Comparison of ENCODE assay signal across 20 mouse cellular contexts in genomic region chr17:30402871-30403270, GRCm38 (mm10).
A peak's percentile ranks its signal among the peaks of the same experiment; 100 is the strongest.
DNase-seq lines count a peak whose midpoint lies in the region; ATAC-seq and TF ChIP-seq lines count a peak whose summit lies in the region.
"Had no signal": no experiment of that assay in that cellular context is flagged by ENCODE, and none has a peak within 500 bp of the region (broad histone marks: within the 10 kb centered on the region; RNA-seq: fewer than 3 reads in every experiment).

No protein-coding gene starts in this region.

- H3K36me3 ChIP-seq in forebrain, postnatal 0 days (ENCODE audit: insufficient read depth) = no peaks in the 10 kb centered on the region
- no peaks in the 10 kb centered on the region for H3K36me3 ChIP-seq in forebrain, embryonic 16.5 days (ENCODE audit: control insufficient read depth, insufficient read depth)
- no peaks in the 10 kb centered on the region for H3K36me3 ChIP-seq in intestine, postnatal 0 days (ENCODE audit: control insufficient read depth, insufficient read depth)
- H3K36me3 ChIP-seq in intestine, embryonic 15.5 days = no peaks in the 10 kb centered on the region
- H3K36me3 ChIP-seq in midbrain, postnatal 0 days (ENCODE audit: insufficient read depth, low read length) = no peaks in the 10 kb centered on the region
- H3K36me3 ChIP-seq in midbrain, embryonic 10.5 days = no peaks in the 10 kb centered on the region
- H3K36me3 ChIP-seq: embryonic facial prominence, embryonic 12.5 days; forebrain, embryonic 15.5 days; hindbrain, embryonic 15.5 days had no signal

- peak; percentile 49 for TF ChIP-seq CTCF in forebrain, postnatal 0 days (IDR thresholded peaks at IDR 0.05; ENCODE audit: low read depth)
- TF ChIP-seq CTCF in intestine, postnatal 0 days (IDR thresholded peaks at IDR 0.05; ENCODE audit: low read depth) = peak; percentile 40; the same call in 1 of the 2 replicates
- peak; percentile 68 for TF ChIP-seq CTCF in midbrain, postnatal 0 days (IDR thresholded peaks at IDR 0.05)
- TF ChIP-seq CTCF in cortical plate, adult 2 months (IDR thresholded peaks at IDR 0.05; ENCODE audit: extremely low read depth, insufficient read depth, low read length) = peak; percentile 17; the same call in 1 of the 2 replicates
- TF ChIP-seq CTCF in cerebellum, adult 2 months (IDR thresholded peaks at IDR 0.05; ENCODE audit: borderline replicate concordance, insufficient read depth, low read depth, low read length) = no peak

- no peak overlapping the region for H3K4me2 ChIP-seq in forebrain, postnatal 0 days (ENCODE audit: low read depth)
- no peak overlapping the region for H3K4me2 ChIP-seq in forebrain, embryonic 16.5 days (ENCODE audit: low read length)
- H3K4me2 ChIP-seq in intestine, postnatal 0 days (replicated peaks; ENCODE audit: low read depth) = no peak overlapping the region
- no peak overlapping the region for H3K4me2 ChIP-seq in intestine, embryonic 15.5 days (replicated peaks)
- H3K4me2 ChIP-seq in midbrain, postnatal 0 days (ENCODE audit: low read depth, low read length, poor library complexity, severe bottlenecking) = no peak overlapping the region
- H3K4me2 ChIP-seq: embryonic facial prominence, embryonic 12.5 days; forebrain, embryonic 15.5 days; heart, embryonic 13.5 days; hindbrain, embryonic 15.5 days had no signal

- 87% methylated on average over 3 of the region's 3 CpGs for WGBS in forebrain, postnatal 0 days
- WGBS in forebrain, embryonic 16.5 days = 85% methylated on average over 3 of the region's 3 CpGs
- WGBS in intestine, postnatal 0 days = 80% methylated on average over 3 of the region's 3 CpGs
- 86% methylated on average over 3 of the region's 3 CpGs for WGBS in intestine, embryonic 15.5 days
- 81% methylated on average over 3 of the region's 3 CpGs for WGBS in midbrain, postnatal 0 days
- WGBS in midbrain, embryonic 10.5 days = 92% methylated on average over 3 of the region's 3 CpGs
- 94% methylated on average over 3 of the region's 3 CpGs for WGBS in cerebellum, adult 2 months

- peak; percentile 49 for DNase-seq in forebrain, postnatal 0 days
- DNase-seq in midbrain, postnatal 0 days (ENCODE audit: low spot score) = peak; percentile 44
- no peak for DNase-seq in midbrain, embryonic 10.5 days (ENCODE audit: low spot score)
- no peak for DNase-seq in cerebellum, adult 2 months
- DNase-seq: adrenal gland, postnatal 14 days; cerebellum, adult 8-10 months; cerebellum, postnatal 14 days; gastrocnemius, postnatal 14 days; heart, postnatal 4 days had no signal

- no peak for TF ChIP-seq POLR2A in cortical plate, adult 2 months (IDR thresholded peaks at IDR 0.05; ENCODE audit: extremely low read depth, insufficient read depth, low read length)
- TF ChIP-seq POLR2A in cerebellum, adult 2 months (IDR thresholded peaks at IDR 0.05; ENCODE audit: borderline replicate concordance, insufficient read depth, low read length) = no peak

- ATAC-seq in forebrain, postnatal 0 days = no peak
- no peak for ATAC-seq in forebrain, embryonic 16.5 days
- no peak for ATAC-seq in intestine, postnatal 0 days
- no peak for ATAC-seq in intestine, embryonic 15.5 days
- ATAC-seq in midbrain, postnatal 0 days (ENCODE audit: low FRiP score) = no peak
- ATAC-seq: activated CD4-positive, CD25-positive, alpha-beta regulatory T cell, adult 4 months; forebrain, embryonic 15.5 days; inflammation-experienced regulatory T-cells, adult 6 months; Patski had no signal

- H3K9me3 ChIP-seq in forebrain, postnatal 0 days (ENCODE audit: low read length) = no peaks in the 10 kb centered on the region
- no peaks in the 10 kb centered on the region for H3K9me3 ChIP-seq in forebrain, embryonic 16.5 days (ENCODE audit: control insufficient read depth, low read length)
- peaks cover 3% of the 10 kb centered on the region; the same call in 1 of the 2 replicates for H3K9me3 ChIP-seq in intestine, postnatal 0 days (ENCODE audit: control insufficient read depth)
- no peaks in the 10 kb centered on the region for H3K9me3 ChIP-seq in intestine, embryonic 15.5 days
- H3K9me3 ChIP-seq in midbrain, postnatal 0 days (ENCODE audit: low read length) = no peaks in the 10 kb centered on the region
- no peaks in the 10 kb centered on the region for H3K9me3 ChIP-seq in midbrain, embryonic 10.5 days (replicated peaks)
- H3K9me3 ChIP-seq: embryonic facial prominence, embryonic 12.5 days; forebrain, embryonic 15.5 days; hindbrain, embryonic 15.5 days had no signal

- no peak overlapping the region for H3K4me3 ChIP-seq in forebrain, postnatal 0 days (ENCODE audit: low read depth, low read length)
- no peak overlapping the region for H3K4me3 ChIP-seq in forebrain, embryonic 16.5 days (replicated peaks; ENCODE audit: low read length)
- no peak overlapping the region for H3K4me3 ChIP-seq in intestine, postnatal 0 days (ENCODE audit: low read depth, low read length)
- no peak overlapping the region for H3K4me3 ChIP-seq in intestine, embryonic 15.5 days (replicated peaks)
- no peak overlapping the region for H3K4me3 ChIP-seq in midbrain, postnatal 0 days (ENCODE audit: low read depth, low read length)
- H3K4me3 ChIP-seq in midbrain, embryonic 10.5 days = no peak overlapping the region
- H3K4me3 ChIP-seq in cortical plate, adult 2 months (ENCODE audit: insufficient read depth, low read length) = no peak overlapping the region
- no peak overlapping the region for H3K4me3 ChIP-seq in cerebellum, adult 2 months (replicated peaks; ENCODE audit: insufficient read depth, low read depth, low read length)
- H3K4me3 ChIP-seq: embryonic facial prominence, embryonic 12.5 days; forebrain, embryonic 15.5 days; heart, embryonic 13.5 days; hindbrain, embryonic 15.5 days had no signal

- no peaks in the 10 kb centered on the region for H3K4me1 ChIP-seq in forebrain, postnatal 0 days (ENCODE audit: insufficient read depth)
- no peaks in the 10 kb centered on the region for H3K4me1 ChIP-seq in forebrain, embryonic 16.5 days (replicated peaks; ENCODE audit: control insufficient read depth, insufficient read depth, low read length)
- no peaks in the 10 kb centered on the region for H3K4me1 ChIP-seq in intestine, postnatal 0 days (replicated peaks; ENCODE audit: control insufficient read depth, insufficient read depth, low read length)
- H3K4me1 ChIP-seq in intestine, embryonic 15.5 days (replicated peaks) = no peaks in the 10 kb centered on the region
- H3K4me1 ChIP-seq in midbrain, postnatal 0 days (ENCODE audit: insufficient read depth, low read length) = no peaks in the 10 kb centered on the region
- H3K4me1 ChIP-seq in midbrain, embryonic 10.5 days = peaks cover 5% of the 10 kb centered on the region; the same call in 1 of the 2 replicates
- H3K4me1 ChIP-seq in cortical plate, adult 2 months (ENCODE audit: control insufficient read depth, insufficient read depth, low read length) = no peaks in the 10 kb centered on the region
- no peaks in the 10 kb centered on the region for H3K4me1 ChIP-seq in cerebellum, adult 2 months (ENCODE audit: control insufficient read depth, insufficient read depth, low read length)
- H3K4me1 ChIP-seq: embryonic facial prominence, embryonic 12.5 days; forebrain, embryonic 15.5 days; hindbrain, embryonic 15.5 days had no signal

- no peak overlapping the region for H3K9ac ChIP-seq in forebrain, postnatal 0 days
- no peak overlapping the region for H3K9ac ChIP-seq in forebrain, embryonic 16.5 days (replicated peaks; ENCODE audit: low read depth, low read length)
- no peak overlapping the region for H3K9ac ChIP-seq in intestine, postnatal 0 days (ENCODE audit: low read depth, low read length)
- no peak overlapping the region for H3K9ac ChIP-seq in intestine, embryonic 15.5 days
- no peak overlapping the region for H3K9ac ChIP-seq in midbrain, postnatal 0 days (replicated peaks; ENCODE audit: low read length, poor library complexity, severe bottlenecking)
- H3K9ac ChIP-seq: embryonic facial prominence, embryonic 12.5 days; forebrain, embryonic 15.5 days; heart, embryonic 13.5 days; hindbrain, embryonic 15.5 days had no signal

- H3K27ac ChIP-seq in forebrain, postnatal 0 days (ENCODE audit: low read depth, low read length) = no peak overlapping the region
- H3K27ac ChIP-seq in forebrain, embryonic 16.5 days (ENCODE audit: low read length) = no peak overlapping the region
- H3K27ac ChIP-seq in intestine, postnatal 0 days (ENCODE audit: low read depth, low read length) = no peak overlapping the region
- no peak overlapping the region for H3K27ac ChIP-seq in intestine, embryonic 15.5 days
- no peak overlapping the region for H3K27ac ChIP-seq in midbrain, postnatal 0 days (ENCODE audit: low read depth, low read length)
- no peak overlapping the region for H3K27ac ChIP-seq in midbrain, embryonic 10.5 days (replicated peaks)
- no peak overlapping the region for H3K27ac ChIP-seq in cortical plate, adult 2 months (ENCODE audit: insufficient read depth, low read length)
- H3K27ac ChIP-seq in cerebellum, adult 2 months (ENCODE audit: insufficient read depth, low read length) = no peak overlapping the region
- H3K27ac ChIP-seq: embryonic facial prominence, embryonic 12.5 days; forebrain, embryonic 15.5 days; heart, embryonic 13.5 days; hindbrain, embryonic 15.5 days had no signal

- H3K27me3 ChIP-seq in forebrain, postnatal 0 days (ENCODE audit: insufficient read depth, low read length) = no peaks in the 10 kb centered on the region
- no peaks in the 10 kb centered on the region for H3K27me3 ChIP-seq in forebrain, embryonic 16.5 days (replicated peaks; ENCODE audit: control insufficient read depth, insufficient read depth, low read length)
- H3K27me3 ChIP-seq in intestine, postnatal 0 days (replicated peaks; ENCODE audit: control insufficient read depth, insufficient read depth, low read length) = no peaks in the 10 kb centered on the region
- no peaks in the 10 kb centered on the region for H3K27me3 ChIP-seq in intestine, embryonic 15.5 days (replicated peaks)
- H3K27me3 ChIP-seq in midbrain, postnatal 0 days (ENCODE audit: insufficient read depth, low read length) = no peaks in the 10 kb centered on the region
- no peaks in the 10 kb centered on the region for H3K27me3 ChIP-seq in midbrain, embryonic 10.5 days (ENCODE audit: low read depth, poor library complexity, severe bottlenecking)
- no peaks in the 10 kb centered on the region for H3K27me3 ChIP-seq in cerebellum, adult 2 months (ENCODE audit: control insufficient read depth, insufficient read depth, low read length)
- H3K27me3 ChIP-seq: embryonic facial prominence, embryonic 12.5 days; forebrain, embryonic 15.5 days; heart, embryonic 13.5 days; hindbrain, embryonic 15.5 days; Patski had no signal

Comparison
In these comparisons a context has a peak if more than half of its experiments do, and no peak if none do; other contexts are left out.
1. DNase-seq: peak in forebrain, postnatal 0 days (single experiment) and midbrain, postnatal 0 days (single experiment); none in midbrain, embryonic 10.5 days (single experiment) and cerebellum, adult 2 months (0 of 2).